Mouse (Mus musculus) forebrain, embryonic 14.5 days (tissue): Measurements from ENCODE around the gene Olfr545. TPM values are rescaled to one million over a fixed set of nuclear protein-coding genes. Genes with fewer than 3 reads are reported as not detected.

ENCODE experiments used
- ATAC-seq: fragments of 200-750 bp; cut with Nextera tagmentation; 2 replicates; pipeline ENCODE4 v1.8.0; 2017; ENCODE audit warnings: mild to moderate bottlenecking, moderate library complexity
- DNase-seq: peaks from one replicate; pipeline ENCODE4 v3.0.0-alpha.2; 2015; ENCODE audit warnings: low spot score
- H3K27ac ChIP-seq: fragments of 300-500 bp; sonication (generic); 2 replicates; pipeline ENCODE4 v1.5.1; 2014; ENCODE audit warnings: low read depth, mild to moderate bottlenecking, control low read depth, low read length, moderate library complexity
- H3K27me3 ChIP-seq: fragments of 300-500 bp; sonication (generic); replicated peaks from 2 replicates; pipeline ENCODE4 v1.6.1; 2014; ENCODE audit warnings: low read length, control low read depth, mixed read lengths; ENCODE audit not compliant: control insufficient read depth, insufficient read depth
- H3K36me3 ChIP-seq: fragments of 300-500 bp; sonication (generic); 2 replicates; pipeline ENCODE4 v1.6.1; 2014; ENCODE audit warnings: low read length, control low read depth; ENCODE audit not compliant: control insufficient read depth, insufficient read depth
- H3K4me1 ChIP-seq: fragments of 300-500 bp; sonication (generic); 2 replicates; pipeline ENCODE4 v1.6.1; 2014; ENCODE audit warnings: antibody characterized with exemption, low read length, control low read depth; ENCODE audit not compliant: control insufficient read depth, insufficient read depth
- H3K4me2 ChIP-seq: fragments of 300-500 bp; sonication (generic); 2 replicates; pipeline ENCODE4 v1.6.1; 2014; ENCODE audit warnings: mild to moderate bottlenecking, control low read depth, low read length
- H3K4me3 ChIP-seq: fragments of 300-500 bp; sonication (generic); 2 replicates; pipeline ENCODE4 v1.5.1; 2014; ENCODE audit warnings: low read depth, low read length, control low read depth
- H3K9ac ChIP-seq: fragments of 300-500 bp; sonication (generic); 2 replicates; pipeline ENCODE4 v1.6.1; 2014; ENCODE audit warnings: mild to moderate bottlenecking, low read length, control low read depth, moderate library complexity
- H3K9me3 ChIP-seq: fragments of 300-500 bp; sonication (generic); replicated peaks from 2 replicates; pipeline ENCODE4 v1.6.1; 2016; ENCODE audit warnings: low read length, control low read depth, mixed read lengths; ENCODE audit not compliant: control insufficient read depth
- WGBS: fragments of 180-500 bp; shearing (Covaris S2); extraction: QIAGEN DNeasy Blood & Tissue Kit; methylation state at CpG from one replicate; pipeline ENCODE4 v1.1.7; 2014; 5-methylcytosine and 5-hydroxymethylcytosine counted together
- polyA plus RNA-seq: library from polyadenylated mRNA; unstranded; fragments of >200 nt; fragmentation: Nextera tagmentation; extraction: Ambion mirVana; gene quantifications from 2 replicates; pipeline ENCODE4 v1.2.1, GENCODE M21; 2014

The Olfr545 gene
- polyA plus RNA-seq, 1 experiment from 2014 or later, result not detected

DNA sequence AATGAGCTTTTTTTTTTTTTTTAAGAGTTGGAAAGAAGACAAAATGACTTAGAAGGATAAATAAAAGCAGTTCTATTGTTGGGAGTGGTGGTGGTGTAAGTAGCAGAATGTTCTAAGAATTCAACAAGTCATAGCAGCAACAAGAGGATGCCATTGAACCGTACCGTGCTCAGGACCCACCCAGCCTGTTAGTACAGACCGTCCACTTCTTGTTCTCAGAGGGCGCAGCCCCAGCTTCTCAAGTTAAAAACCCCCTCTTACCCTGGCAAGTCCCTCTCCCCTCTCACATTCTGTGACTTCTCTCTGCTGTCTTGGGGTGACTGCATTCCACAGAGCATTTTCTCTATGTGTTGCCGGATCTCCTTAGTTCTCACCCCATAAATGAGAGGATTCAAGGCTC lies 22.8 kb downstream of the Olfr545 start:
- DNase-seq (no peak), ATAC-seq (no peak)
- H3K4me1 ChIP-seq, result no peaks in the 10 kb centered on the region
- H3K9ac ChIP-seq, result no peak overlapping the region
- H3K4me3 ChIP-seq, result no peak overlapping the region
- H3K4me2 ChIP-seq, result no peak overlapping the region
- H3K9me3 ChIP-seq, result no peaks in the 10 kb centered on the region
- H3K27me3 ChIP-seq, result no peaks in the 10 kb centered on the region
- 95% methylated on average over 5 of the region's 5 CpGs for WGBS
- H3K36me3 ChIP-seq, result 0 out of 2 replicates have a peak, but pooled peaks cover under 1% of the 10 kb centered on the region
- H3K27ac ChIP-seq, result no peak overlapping the region

GRCm38 (mm10) chr7:102472675-102473074 lies 26.7 kb downstream of the Olfr545 start:
- 76% methylated on average over 5 of the region's 5 CpGs for WGBS
- H3K36me3 ChIP-seq, result peaks cover 23% of the 10 kb centered on the region
- H3K4me1 ChIP-seq, result no peaks in the 10 kb centered on the region
- H3K27ac ChIP-seq, result no peak overlapping the region
- H3K4me2 ChIP-seq, result no peak overlapping the region
- no peak for ATAC-seq
- DNase-seq, result no peak
- no peaks in the 10 kb centered on the region for H3K9me3 ChIP-seq
- no peak overlapping the region for H3K9ac ChIP-seq
- H3K27me3 ChIP-seq, result no peaks in the 10 kb centered on the region
- H3K4me3 ChIP-seq, result no peak overlapping the region

- no peak overlapping the region for H3K4me3 ChIP-seq
- H3K36me3 ChIP-seq, result peaks cover 73% of the 10 kb centered on the region
- DNase-seq (no peak), ATAC-seq (no peak)
- WGBS, result 88% methylated on average over 8 of the region's 8 CpGs
- no peaks in the 10 kb centered on the region for H3K4me1 ChIP-seq
- H3K9ac ChIP-seq, result no peak overlapping the region
- H3K27me3 ChIP-seq, result no peaks in the 10 kb centered on the region
- H3K27ac ChIP-seq, result no peak overlapping the region
- H3K9me3 ChIP-seq, result no peaks in the 10 kb centered on the region
- H3K4me2 ChIP-seq, result no peak overlapping the region
Observed at GRCm38 (mm10) chr7:102467566-102467965, 31.8 kb downstream of the Olfr545 start.

DNA sequence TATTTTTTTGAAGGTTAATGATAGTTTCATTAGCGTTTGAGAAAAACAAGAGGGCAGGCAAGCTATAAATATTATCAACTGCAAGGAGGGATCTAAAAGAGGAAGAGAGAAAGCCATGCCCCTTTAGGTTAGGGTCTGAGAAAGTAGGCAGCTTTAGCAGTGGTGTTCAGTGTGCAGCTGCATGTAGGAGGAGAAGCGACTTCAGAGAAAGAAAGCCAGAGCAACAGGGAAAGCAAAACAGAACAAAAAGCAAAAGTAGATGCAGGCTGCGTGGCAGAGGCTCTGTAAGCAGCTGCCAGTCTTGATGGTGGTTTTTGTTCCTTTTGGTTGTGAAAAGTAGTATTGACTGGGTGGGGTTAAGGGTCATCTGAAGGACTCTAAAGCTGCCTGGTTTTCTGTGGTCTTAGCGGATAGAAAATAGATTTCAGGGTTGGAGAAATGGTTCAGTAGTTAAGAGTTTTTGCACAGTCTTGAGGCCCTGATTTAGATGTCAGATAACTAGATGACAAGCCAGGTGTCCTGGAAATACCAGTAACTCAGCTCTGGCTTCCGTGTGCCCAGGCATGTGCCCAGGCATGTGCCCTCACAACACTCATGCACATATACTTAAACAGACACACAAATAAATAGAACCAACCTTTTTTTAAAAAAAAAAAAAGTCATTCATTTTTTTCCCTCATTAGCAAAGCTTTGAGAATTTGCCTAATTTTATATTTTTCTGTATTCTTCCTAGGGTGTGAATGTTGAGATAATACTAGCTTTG lies 40.6 kb downstream of the Olfr545 start:
- DNase-seq (no peak), ATAC-seq (no peak)
- Histone ChIP-seq H3K9ac (no peak overlapping the region), H3K4me1 (no peaks in the 10 kb centered on the region), H3K27ac (no peak overlapping the region), H3K4me2 (no peak overlapping the region), H3K4me3 (no peak overlapping the region), H3K36me3 (peaks cover 84% of the 10 kb centered on the region), H3K27me3 (no peaks in the 10 kb centered on the region), H3K9me3 (no peaks in the 10 kb centered on the region)
- WGBS, result 94% methylated on average over 5 of the region's 5 CpGs

DNA sequence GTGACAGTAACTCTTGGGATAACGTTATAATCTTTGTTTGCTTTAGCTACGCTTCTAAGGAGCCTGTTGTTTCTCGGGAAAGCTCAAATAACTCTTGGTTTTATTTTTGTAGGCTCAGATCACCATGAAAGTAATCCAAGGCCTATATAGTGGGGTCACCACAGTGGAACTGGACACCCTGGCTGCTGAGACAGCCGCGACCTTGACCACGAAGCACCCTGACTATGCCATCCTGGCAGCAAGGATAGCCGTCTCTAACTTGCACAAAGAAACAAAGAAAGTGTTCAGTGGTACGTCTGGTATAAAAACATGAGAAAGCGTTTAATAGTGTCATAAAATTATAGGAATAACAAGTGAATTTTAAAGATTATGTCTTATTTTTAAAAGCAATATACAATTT lies 52.9 kb downstream of the Olfr545 start:
- Histone ChIP-seq H3K9me3 (no peaks in the 10 kb centered on the region), H3K4me2 (no peak overlapping the region), H3K27ac (no peak overlapping the region), H3K36me3 (peaks cover 57% of the 10 kb centered on the region), H3K9ac (no peak overlapping the region), H3K4me1 (peaks cover 9% of the 10 kb centered on the region; the same call in 1 of the 2 replicates), H3K27me3 (no peaks in the 10 kb centered on the region), H3K4me3 (no peak overlapping the region)
- WGBS, result 96% methylated on average over 9 of the region's 9 CpGs
- ATAC-seq, result no peak
- DNase-seq, result no peak

- WGBS, result 89% methylated on average over 2 of the region's 2 CpGs
- DNase-seq (no peak), ATAC-seq (no peak)
- Histone ChIP-seq H3K27me3 (no peaks in the 10 kb centered on the region), H3K4me1 (peaks cover 9% of the 10 kb centered on the region; the same call in 1 of the 2 replicates), H3K4me2 (no peak overlapping the region), H3K4me3 (no peak overlapping the region), H3K36me3 (peaks cover 37% of the 10 kb centered on the region), H3K27ac (no peak overlapping the region), H3K9me3 (no peaks in the 10 kb centered on the region), H3K9ac (no peak overlapping the region)
Observed at GRCm38 (mm10) chr7:102444301-102444700, 55.1 kb downstream of the Olfr545 start.

DNA sequence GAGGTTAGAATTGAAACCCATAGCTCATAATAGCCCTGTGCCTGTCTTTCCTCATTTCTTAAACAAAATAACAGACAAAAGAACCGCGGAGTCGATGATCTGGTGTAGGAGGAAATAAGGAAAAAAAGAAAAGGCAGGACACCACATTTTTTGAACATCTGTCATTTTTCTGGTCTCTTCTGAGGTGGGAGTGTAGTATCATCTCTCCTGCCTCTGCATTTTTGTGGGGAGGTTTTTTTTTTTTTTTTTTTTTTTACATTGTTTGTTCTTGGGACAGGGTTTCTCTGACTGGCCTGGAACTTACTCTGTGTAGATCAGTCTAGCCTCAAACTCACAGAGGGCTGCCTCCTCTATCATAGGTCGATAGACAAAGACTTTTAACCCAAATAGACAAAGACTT lies 56.9 kb downstream of the Olfr545 start:
- Histone ChIP-seq H3K4me3 (peak overlapping the region; percentile 78), H3K36me3 (peaks cover 25% of the 10 kb centered on the region), H3K4me2 (peak overlapping the region; percentile 61), H3K27me3 (no peaks in the 10 kb centered on the region), H3K9ac (peak overlapping the region; percentile 88), H3K9me3 (no peaks in the 10 kb centered on the region), H3K27ac (no peak overlapping the region), H3K4me1 (peaks cover 9% of the 10 kb centered on the region; the same call in 1 of the 2 replicates)
- under 1% methylated on average over 4 of the region's 4 CpGs for WGBS
- ATAC-seq (no peak), DNase-seq (no peak)

- H3K27ac ChIP-seq, result peak within 1 kb of the TSS; percentile 77; the same call in 1 of the 2 replicates
- H3K9me3 ChIP-seq, result no peaks in the 10 kb centered on the region
- WGBS, result under 1% methylated on average over 49 of the region's 56 CpGs
- ATAC-seq (peak; percentile 99), DNase-seq (peak; percentile 99)
- peaks cover 21% of the 10 kb centered on the region for H3K36me3 ChIP-seq
- no peaks in the 10 kb centered on the region for H3K27me3 ChIP-seq
- peak within 1 kb of the TSS; percentile 61 for H3K4me2 ChIP-seq
- H3K4me1 ChIP-seq, result peaks cover 9% of the 10 kb centered on the region; the same call in 1 of the 2 replicates
- peak within 1 kb of the TSS; percentile 78 for H3K4me3 ChIP-seq
- H3K9ac ChIP-seq, result peak within 1 kb of the TSS; percentile 88
Observed at GRCm38 (mm10) chr7:102441657-102442391, 57.5 kb downstream of the Olfr545 start, which contains the start of gene Rrm1. Rrm1 (plus strand) TSS chr7:102441695.
